Mouse (Mus musculus): ENCODE measurements around the gene Ctnnd2. TPM values are rescaled to one million over a fixed set of nuclear protein-coding genes. Genes with fewer than 3 reads are reported as not detected.

Gene Ctnnd2
- polyA plus RNA-seq, 1 experiment: 6.3 TPM

GRCm38 (mm10) chr15:31020769-31021168 is 848.4 kb downstream of the Ctnnd2 start:
- DNase-seq: no peak
- no peak overlapping the region for H3K4me3 ChIP-seq (replicated peaks; ENCODE audit: extremely low read depth, low read depth, low read length)
- TF ChIP-seq POLR2A (IDR thresholded peaks at IDR 0.05; ENCODE audit: borderline replicate concordance, extremely low read depth, low read depth, low read length): no peak
- TF ChIP-seq CTCF (IDR thresholded peaks at IDR 0.05; ENCODE audit: insufficient read depth, low read length): no peak
- 60% methylated on average over 2 of the region's 2 CpGs for WGBS
- H3K4me1 ChIP-seq (ENCODE audit: control insufficient read depth, insufficient read depth, low read length): no peaks in the 10 kb centered on the region

- H3K4me3 ChIP-seq (replicated peaks; ENCODE audit: extremely low read depth, low read depth, low read length): no peak overlapping the region
- TF ChIP-seq CTCF (IDR thresholded peaks at IDR 0.05; ENCODE audit: insufficient read depth, low read length) (no peak), POLR2A (IDR thresholded peaks at IDR 0.05; ENCODE audit: borderline replicate concordance, extremely low read depth, low read depth, low read length) (no peak)
- WGBS: 69% methylated on average over 1 of the region's 1 CpGs
- DNase-seq: no peak
- no peaks in the 10 kb centered on the region for H3K4me1 ChIP-seq (ENCODE audit: control insufficient read depth, insufficient read depth, low read length)
Observed at GRCm38 (mm10) chr15:31022012-31022411, 849.6 kb downstream of the Ctnnd2 start.

GRCm38 (mm10) chr15:31022497-31022896 is 850.1 kb downstream of the Ctnnd2 start:
- no peak for TF ChIP-seq POLR2A (IDR thresholded peaks at IDR 0.05; ENCODE audit: borderline replicate concordance, extremely low read depth, low read depth, low read length)
- TF ChIP-seq CTCF (IDR thresholded peaks at IDR 0.05; ENCODE audit: insufficient read depth, low read length): no peak
- DNase-seq: no peak
- Histone ChIP-seq H3K4me1 (ENCODE audit: control insufficient read depth, insufficient read depth, low read length) (no peaks in the 10 kb centered on the region), H3K4me3 (replicated peaks; ENCODE audit: extremely low read depth, low read depth, low read length) (no peak overlapping the region)
- WGBS: 86% methylated on average over 3 of the region's 3 CpGs

GRCm38 (mm10) chr15:31023766-31024165 is 851.4 kb downstream of the Ctnnd2 start:
- DNase-seq: no peak
- TF ChIP-seq POLR2A (IDR thresholded peaks at IDR 0.05; ENCODE audit: borderline replicate concordance, extremely low read depth, low read depth, low read length) (no peak), CTCF (IDR thresholded peaks at IDR 0.05; ENCODE audit: insufficient read depth, low read length) (no peak)
- no peaks in the 10 kb centered on the region for H3K4me1 ChIP-seq (ENCODE audit: control insufficient read depth, insufficient read depth, low read length)
- no peak overlapping the region for H3K4me3 ChIP-seq (replicated peaks; ENCODE audit: extremely low read depth, low read depth, low read length)
- 75% methylated on average over 5 of the region's 5 CpGs for WGBS

GRCm38 (mm10) chr15:31027448-31028230 is 855.2 kb downstream of the Ctnnd2 start:
- Histone ChIP-seq H3K4me3 (replicated peaks; ENCODE audit: extremely low read depth, low read depth, low read length) (no peak overlapping the region), H3K4me1 (ENCODE audit: control insufficient read depth, insufficient read depth, low read length) (no peaks in the 10 kb centered on the region)
- TF ChIP-seq POLR2A (IDR thresholded peaks at IDR 0.05; ENCODE audit: borderline replicate concordance, extremely low read depth, low read depth, low read length) (no peak), CTCF (IDR thresholded peaks at IDR 0.05; ENCODE audit: insufficient read depth, low read length) (no peak)
- no peak for DNase-seq
- 77% methylated on average over 26 of the region's 26 CpGs for WGBS

- TF ChIP-seq CTCF (IDR thresholded peaks at IDR 0.05; ENCODE audit: insufficient read depth, low read length) (no peak), POLR2A (IDR thresholded peaks at IDR 0.05; ENCODE audit: borderline replicate concordance, extremely low read depth, low read depth, low read length) (no peak)
- H3K4me3 ChIP-seq (replicated peaks; ENCODE audit: extremely low read depth, low read depth, low read length): no peak overlapping the region
- WGBS: 33% methylated on average over 1 of the region's 1 CpGs
- DNase-seq: no peak
- no peaks in the 10 kb centered on the region for H3K4me1 ChIP-seq (ENCODE audit: control insufficient read depth, insufficient read depth, low read length)
Observed at GRCm38 (mm10) chr15:31044983-31045382, 872.6 kb downstream of the Ctnnd2 start.

- H3K4me1 ChIP-seq (ENCODE audit: control insufficient read depth, insufficient read depth, low read length): no peaks in the 10 kb centered on the region
- no peak overlapping the region for H3K4me3 ChIP-seq (replicated peaks; ENCODE audit: extremely low read depth, low read depth, low read length)
- no peak for TF ChIP-seq CTCF (IDR thresholded peaks at IDR 0.05; ENCODE audit: insufficient read depth, low read length)
- DNase-seq: no peak
- 88% methylated on average over 5 of the region's 5 CpGs for WGBS
Observed at GRCm38 (mm10) chr15:31051496-31051895, 879.1 kb downstream of the Ctnnd2 start.

- Histone ChIP-seq H3K4me1 (ENCODE audit: control insufficient read depth, insufficient read depth, low read length) (no peaks in the 10 kb centered on the region), H3K4me3 (replicated peaks; ENCODE audit: extremely low read depth, low read depth, low read length) (no peak overlapping the region)
- DNase-seq: no peak
- 58% methylated on average over 3 of the region's 3 CpGs for WGBS
- TF ChIP-seq CTCF (IDR thresholded peaks at IDR 0.05; ENCODE audit: insufficient read depth, low read length): no peak
- TF ChIP-seq POLR2A (IDR thresholded peaks at IDR 0.05; ENCODE audit: borderline replicate concordance, extremely low read depth, low read depth, low read length): no peak
Observed at GRCm38 (mm10) chr15:31056145-31056544, 883.8 kb downstream of the Ctnnd2 start.

- 78% methylated on average over 6 of the region's 6 CpGs for WGBS
- no peak for TF ChIP-seq CTCF (IDR thresholded peaks at IDR 0.05; ENCODE audit: insufficient read depth, low read length)
Observed at GRCm38 (mm10) chr15:31058315-31058714, 885.9 kb downstream of the Ctnnd2 start.

GRCm38 (mm10) chr15:31063734-31064133 is 891.3 kb downstream of the Ctnnd2 start:
- 31% methylated on average over 3 of the region's 3 CpGs for WGBS
- DNase-seq: no peak

More at GRCm38 (mm10) chr15:31058315-31058714, 885.9 kb downstream of the Ctnnd2 start:
- no peaks in the 10 kb centered on the region for H3K4me1 ChIP-seq (ENCODE audit: control insufficient read depth, insufficient read depth, low read length)
- no peak overlapping the region for H3K4me3 ChIP-seq (replicated peaks; ENCODE audit: extremely low read depth, low read depth, low read length)
- no peak for DNase-seq

More at GRCm38 (mm10) chr15:31063734-31064133, 891.3 kb downstream of the Ctnnd2 start:
- Histone ChIP-seq H3K4me3 (replicated peaks; ENCODE audit: extremely low read depth, low read depth, low read length) (no peak overlapping the region), H3K4me1 (ENCODE audit: control insufficient read depth, insufficient read depth, low read length) (no peaks in the 10 kb centered on the region)
- TF ChIP-seq CTCF (IDR thresholded peaks at IDR 0.05; ENCODE audit: insufficient read depth, low read length) (no peak), POLR2A (IDR thresholded peaks at IDR 0.05; ENCODE audit: borderline replicate concordance, extremely low read depth, low read depth, low read length) (no peak)

Data from lung, adult 2 months (tissue).